Mouse (Mus musculus) left cerebral cortex, adult 9 months (tissue): ENCODE results near the gene Upk3bl.
"Not testable (repeated sequence)": the region's sequence is repeated elsewhere in the genome, so short reads cannot be mapped to it uniquely, and the experiment has no call there.

ENCODE experiments used
- DNase-seq, 2 experiments: peaks; one replicate each; pipeline ENCODE4 v3.0.0; 2022; ENCODE audit warnings: low spot score in 2 of 2

The Upk3bl gene

DNA sequence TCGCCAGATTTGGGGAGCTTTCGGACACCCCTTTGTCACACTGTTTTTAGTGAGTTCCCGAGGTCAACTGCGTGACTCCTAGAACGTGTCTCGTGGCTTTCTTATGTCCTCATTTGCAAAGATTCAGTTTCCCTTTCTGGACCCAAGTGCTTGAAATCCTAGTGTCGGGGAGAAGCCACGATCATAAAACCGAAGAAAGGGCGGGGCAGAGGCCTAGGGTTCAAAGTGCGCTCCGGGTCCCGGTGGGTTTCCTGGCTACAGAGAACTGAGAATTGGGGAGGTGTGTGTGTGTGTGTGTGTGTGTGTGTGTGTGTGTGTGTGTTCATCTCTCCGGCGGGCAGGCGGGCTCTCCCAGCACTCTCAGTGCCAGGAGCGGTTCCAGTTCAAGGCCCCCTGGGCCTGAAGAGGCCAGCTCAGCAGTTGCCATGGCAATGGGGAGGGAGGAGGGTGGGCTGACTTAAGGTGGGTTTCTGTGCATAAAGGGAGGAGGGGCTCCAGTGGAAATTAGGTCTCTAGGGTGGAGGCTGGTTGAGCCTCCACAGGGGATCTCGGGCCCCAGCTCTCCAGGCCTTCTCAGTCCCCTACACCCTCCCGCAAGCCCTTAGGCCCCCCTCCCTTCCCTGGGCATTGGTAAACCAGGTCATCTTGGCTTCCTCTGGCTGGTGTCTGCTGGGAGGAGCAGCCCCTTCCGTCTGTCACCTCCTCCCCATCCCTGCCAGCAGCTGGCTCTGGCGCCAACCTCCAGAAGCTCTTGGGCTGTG is 30.8 kb downstream of the Upk3bl start:
- DNase-seq = no peak

DNA sequence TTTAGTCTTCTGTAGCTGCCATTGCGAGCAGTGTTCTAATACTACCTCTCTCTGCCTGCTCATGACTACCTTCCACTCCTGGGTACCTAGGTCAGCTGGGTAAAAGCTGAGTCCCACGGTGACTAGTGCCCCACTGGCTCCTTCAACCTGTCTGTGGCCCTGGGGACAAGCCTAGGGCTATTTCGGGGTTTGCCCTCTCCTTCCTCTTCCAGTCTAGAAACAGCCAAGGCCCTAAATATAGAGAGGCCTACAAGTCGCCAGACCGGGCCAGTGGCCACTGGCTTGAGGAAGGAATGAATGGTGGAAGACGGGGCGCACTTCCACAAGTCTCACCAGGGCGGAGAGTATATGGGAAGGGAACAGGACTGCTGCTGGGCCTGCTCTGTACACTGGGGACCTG is 32.0 kb downstream of the Upk3bl start:
- no peak for DNase-seq

DNA sequence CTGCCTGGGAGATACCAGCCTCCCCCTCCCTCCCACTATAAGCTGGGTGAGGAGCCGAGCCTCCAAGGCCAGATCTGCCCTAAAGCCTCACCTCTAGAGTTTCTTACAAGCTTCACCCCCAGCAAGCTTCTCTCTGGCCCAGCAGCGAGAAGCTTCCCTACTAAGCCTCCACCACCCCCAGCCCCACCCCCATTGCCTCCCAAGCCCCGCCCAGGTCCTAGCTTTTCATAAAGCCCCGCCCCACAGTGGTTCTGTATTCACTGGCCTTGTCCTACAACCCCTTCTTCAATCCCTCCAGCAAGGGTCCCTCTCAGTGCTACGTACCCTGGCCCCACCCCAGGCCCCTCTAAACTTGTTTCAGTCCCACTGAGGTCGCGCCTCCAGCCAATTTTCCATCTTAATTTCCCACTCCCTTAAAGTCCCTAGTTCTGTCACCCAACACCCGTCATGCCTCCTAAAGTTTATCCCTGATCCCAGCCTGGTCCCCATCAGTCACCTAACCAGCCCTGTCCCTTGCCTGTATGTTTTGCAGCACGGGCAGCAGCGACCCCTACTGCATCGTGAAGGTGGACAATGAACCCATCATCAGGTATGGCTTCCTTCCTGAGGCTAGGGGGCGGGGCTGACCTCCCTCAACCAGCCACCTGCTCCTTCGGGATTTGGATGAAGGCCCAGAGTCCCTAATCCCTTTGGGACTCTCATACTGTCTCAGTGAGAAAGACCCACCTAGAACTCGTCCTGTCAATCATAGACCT is 34.7 kb downstream of the Upk3bl start:
- no peak for DNase-seq

DNA sequence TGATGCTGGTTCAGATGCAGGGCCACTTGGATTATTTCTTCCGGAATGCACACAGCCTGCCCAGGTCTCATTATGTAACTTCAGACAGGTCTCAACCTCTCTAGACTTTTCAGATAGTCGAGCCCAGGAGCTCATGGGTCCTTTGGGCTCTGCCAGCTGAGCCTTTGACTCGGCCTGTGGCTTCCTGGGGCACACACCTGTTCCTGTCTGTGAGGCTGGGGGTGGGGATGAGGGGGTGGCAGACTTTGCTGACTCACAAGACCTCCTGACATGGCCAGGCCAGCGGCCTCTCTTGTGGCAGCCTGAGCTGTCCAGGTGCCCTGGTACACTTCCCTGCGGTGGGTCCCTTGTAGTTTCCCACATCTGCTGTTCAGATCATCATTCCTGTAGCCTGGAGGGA is 37.6 kb downstream of the Upk3bl start:
- DNase-seq = no peak

DNA sequence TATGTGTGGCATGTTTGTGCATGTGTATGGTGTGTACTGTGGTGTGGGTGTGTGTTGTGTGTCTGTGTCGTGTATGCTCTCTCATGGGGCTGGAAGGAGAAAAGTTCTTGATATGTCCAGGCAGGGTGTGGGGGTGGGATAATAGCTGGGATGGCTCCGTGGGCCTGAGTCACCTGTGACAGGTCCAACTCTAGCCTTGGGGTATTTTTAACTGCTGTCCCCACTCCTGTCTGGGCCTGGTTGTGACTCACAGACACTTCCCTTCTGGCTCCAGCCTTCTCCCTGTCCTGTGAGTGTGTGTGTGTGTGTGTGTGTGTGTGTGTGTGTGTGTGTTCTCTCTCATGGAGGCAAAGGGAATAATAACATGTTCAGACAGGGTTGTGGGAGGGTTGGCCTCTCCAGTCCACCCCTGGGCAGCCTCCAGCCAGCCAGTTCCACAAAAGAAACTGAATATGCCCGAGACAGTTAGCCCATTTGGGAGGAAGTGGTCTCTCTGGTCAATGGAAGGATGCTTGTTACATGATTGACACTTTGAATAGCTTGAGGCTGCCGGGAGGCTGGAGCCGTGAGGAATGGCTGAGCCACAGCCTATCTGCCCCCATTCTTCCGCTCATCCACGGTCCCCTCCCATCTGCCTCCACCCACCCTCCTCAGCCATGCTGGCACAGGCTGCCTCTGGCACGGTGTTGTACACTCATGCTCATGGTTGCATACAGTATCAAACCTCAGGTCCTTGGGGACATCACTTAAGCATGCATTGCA is 40.1 kb downstream of the Upk3bl start:
- no peak for DNase-seq

DNA sequence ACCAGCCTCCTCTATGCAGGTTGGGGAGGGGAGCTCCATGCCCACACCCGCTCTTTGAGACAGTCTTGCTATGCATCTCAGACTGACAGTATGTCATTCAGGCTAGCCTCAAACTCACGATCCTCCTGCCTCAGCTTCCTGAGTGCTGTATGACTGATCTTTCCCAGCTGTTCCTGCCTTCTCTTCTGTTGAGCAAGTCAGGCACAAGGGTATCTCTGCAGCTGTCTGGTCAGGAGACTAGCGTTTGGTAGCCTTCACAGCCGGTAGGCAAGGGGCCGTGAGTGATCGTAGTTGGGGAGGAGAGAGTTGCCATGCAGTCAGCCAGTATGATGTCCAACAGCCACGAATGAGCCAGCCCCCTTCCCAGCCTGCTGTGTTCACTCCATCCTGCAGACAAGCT is 40.8 kb downstream of the Upk3bl start:
- no peak for DNase-seq

DNA sequence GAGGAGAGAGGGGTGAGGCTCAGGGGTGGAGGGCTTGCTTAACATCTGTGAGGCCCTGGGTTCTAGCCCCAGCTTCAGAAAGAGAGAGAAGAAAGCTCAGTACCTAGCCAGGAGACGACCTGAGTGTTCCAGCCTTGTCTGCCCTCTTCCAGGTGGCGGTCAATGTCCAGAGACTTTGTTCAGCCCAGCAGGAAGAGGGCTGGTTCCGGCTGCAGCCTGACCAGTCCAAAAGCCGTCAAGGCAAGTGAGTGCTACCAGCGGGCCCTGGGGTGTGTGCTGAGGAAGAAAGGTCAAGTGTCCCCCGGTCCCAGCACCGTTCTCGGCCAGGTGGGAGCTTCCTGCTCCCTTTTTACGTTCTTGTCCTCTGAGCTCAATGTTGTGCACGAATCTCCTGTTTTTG is 44.2 kb downstream of the Upk3bl start:
- no peak for DNase-seq

DNA sequence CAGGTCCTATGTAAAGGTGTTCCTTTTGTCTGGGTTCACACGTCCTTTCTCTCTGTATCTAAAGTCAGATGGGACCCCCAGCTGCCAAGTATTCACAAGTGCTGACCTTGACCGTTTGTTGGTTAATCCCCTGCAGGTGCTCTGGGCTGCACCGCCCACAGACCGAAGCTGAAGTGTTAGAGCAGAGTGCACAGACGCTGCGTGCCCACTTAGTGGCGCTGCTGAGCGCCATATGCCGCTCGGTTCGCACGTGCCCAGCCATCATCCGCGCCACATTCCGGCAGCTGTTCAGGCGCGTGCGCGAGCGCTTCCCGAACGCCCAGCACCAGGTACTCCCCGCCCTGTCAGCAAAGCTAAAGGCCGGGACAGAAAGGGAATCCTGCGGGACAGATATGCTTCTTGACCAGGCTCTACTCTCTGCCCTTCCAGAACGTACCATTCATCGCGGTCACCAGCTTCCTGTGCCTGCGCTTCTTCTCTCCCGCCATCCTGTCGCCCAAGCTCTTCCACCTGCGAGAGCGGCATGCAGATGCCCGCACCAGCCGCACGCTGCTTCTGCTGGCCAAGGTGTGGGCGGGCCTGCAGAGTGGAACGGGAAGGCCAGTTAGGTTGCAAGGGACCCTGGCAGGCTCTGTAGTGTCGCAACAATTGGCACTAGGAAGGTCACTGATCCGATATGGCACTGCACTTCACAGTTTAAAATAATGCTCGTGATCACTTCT is 48.0 kb downstream of the Upk3bl start:
- DNase-seq = peak; percentile 36 to 63

DNA sequence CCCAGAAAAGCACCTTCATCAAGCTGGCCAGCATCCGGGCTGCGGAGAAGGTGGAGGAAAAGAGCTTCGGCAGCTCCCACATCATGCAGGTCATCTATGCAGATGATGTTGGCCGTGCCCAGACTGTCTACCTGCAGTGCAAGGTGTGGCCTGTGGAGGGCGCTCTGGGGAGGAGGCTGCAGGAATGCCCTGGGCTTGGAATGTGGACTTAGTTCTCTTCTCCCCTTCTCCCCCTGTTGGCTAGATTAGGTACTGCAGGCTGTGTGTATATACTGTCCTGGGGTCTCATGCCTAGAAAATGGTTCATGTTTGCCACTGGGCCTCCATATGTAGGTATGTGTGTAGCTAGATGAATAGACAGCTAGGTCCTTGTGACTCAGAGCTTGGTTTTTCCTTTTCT is 50.2 kb downstream of the Upk3bl start:
- no peak for DNase-seq

DNA sequence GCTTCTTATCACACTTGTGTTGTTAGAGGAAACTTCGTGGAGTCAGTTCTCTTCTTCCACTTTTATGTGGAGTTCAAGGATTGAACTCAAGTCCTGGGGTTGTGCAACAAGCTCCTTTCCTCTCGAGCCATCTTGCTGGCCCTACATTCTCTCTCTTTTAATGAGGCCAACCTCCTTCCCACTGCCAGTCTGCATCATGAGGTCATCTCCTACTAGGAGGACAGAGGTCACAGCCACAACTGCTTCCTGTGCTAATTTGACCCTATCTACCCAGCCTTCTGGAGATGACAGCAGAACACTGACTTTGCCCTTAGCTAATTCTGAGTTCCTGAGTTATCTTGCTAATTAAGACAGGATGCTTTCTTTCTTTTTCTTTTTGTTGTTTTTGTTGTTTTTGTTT is 54.2 kb downstream of the Upk3bl start:
- no peak for DNase-seq

DNA sequence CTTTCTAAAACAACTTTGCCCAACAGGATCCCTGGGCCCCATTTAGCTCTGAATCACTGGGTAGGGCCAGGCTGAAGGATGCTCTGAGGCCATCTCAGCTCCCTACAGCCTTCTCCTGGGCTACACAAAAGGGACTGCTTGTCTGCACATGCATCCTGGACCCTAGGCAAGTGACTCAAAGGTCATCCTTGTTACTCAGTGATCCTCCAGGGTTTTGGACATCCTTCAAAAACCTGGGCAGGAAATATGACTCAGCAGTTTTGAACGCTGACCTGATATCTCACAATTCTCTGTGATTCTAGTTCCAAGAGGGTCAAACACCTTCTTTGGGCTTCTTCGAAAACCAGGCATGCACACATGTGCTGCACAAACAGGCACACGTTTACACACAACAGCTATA is 54.8 kb downstream of the Upk3bl start:
- no peak for DNase-seq

DNA sequence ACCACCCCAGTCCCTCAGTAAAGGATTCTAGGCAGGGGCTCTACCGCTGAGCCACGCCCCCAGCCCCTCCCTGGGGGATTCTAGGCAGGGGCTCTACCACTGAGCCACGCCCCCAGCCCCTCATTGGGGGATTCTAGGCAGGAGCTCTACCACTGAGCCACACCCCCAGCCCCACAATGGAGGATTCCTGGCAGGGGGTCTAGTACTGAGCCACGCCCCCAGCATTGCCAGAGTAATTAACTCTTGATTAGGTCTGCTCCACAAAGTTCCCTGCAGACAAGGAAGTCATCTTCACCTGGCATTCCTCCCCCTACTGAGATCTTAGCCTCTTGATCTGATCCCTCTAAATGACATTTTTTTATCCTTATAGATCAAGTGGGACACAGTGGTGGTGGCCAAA is 59.3 kb downstream of the Upk3bl start:
- DNase-seq = not testable (repeated sequence)
